Mouse (Mus musculus) stomach, embryonic 16.5 days (tissue): ENCODE results near the gene Map4k3. TPM values are rescaled to one million over a fixed set of nuclear protein-coding genes. Genes with fewer than 3 reads are reported as not detected.

ENCODE experiments used
- ATAC-seq: fragments of 200-750 bp; cut with Nextera tagmentation; 2 replicates; pipeline ENCODE4 v1.8.0; 2017; ENCODE audit warnings: moderate number of reproducible peaks, moderate TSS enrichment; ENCODE audit not compliant: insufficient read depth, low FRiP score
- H3K27ac ChIP-seq: fragments of 300-500 bp; sonication (generic); 2 replicates; pipeline ENCODE4 v1.5.1; 2014; ENCODE audit warnings: low read length
- H3K27me3 ChIP-seq: fragments of 300-500 bp; sonication (generic); 2 replicates; pipeline ENCODE4 v1.6.1; 2014; ENCODE audit warnings: low read length, control low read depth, mixed read lengths; ENCODE audit not compliant: control insufficient read depth, insufficient read depth
- H3K36me3 ChIP-seq: fragments of 300-500 bp; sonication (generic); 2 replicates; pipeline ENCODE4 v1.6.1; 2014; ENCODE audit warnings: low read length; ENCODE audit not compliant: control insufficient read depth, insufficient read depth
- H3K4me1 ChIP-seq: fragments of 300-500 bp; sonication (generic); 2 replicates; pipeline ENCODE4 v1.6.1; 2014; ENCODE audit warnings: low read length, control low read depth, mixed read lengths; ENCODE audit not compliant: control insufficient read depth, insufficient read depth
- H3K4me2 ChIP-seq: fragments of 300-500 bp; sonication (generic); 2 replicates; pipeline ENCODE4 v1.6.1; 2014; ENCODE audit warnings: low read depth, low read length, mixed read lengths
- H3K4me3 ChIP-seq: fragments of 300-500 bp; sonication (generic); replicated peaks from 2 replicates; pipeline ENCODE4 v1.5.1; 2014; ENCODE audit warnings: mild to moderate bottlenecking, low read length
- H3K9ac ChIP-seq: fragments of 300-500 bp; sonication (generic); 2 replicates; pipeline ENCODE4 v1.6.1; 2014; ENCODE audit warnings: low read length
- H3K9me3 ChIP-seq: fragments of 300-500 bp; sonication (generic); replicated peaks from 2 replicates; pipeline ENCODE4 v1.6.1; 2016; ENCODE audit warnings: low read length, control low read depth; ENCODE audit not compliant: control insufficient read depth
- WGBS: fragments of 180-500 bp; shearing (Covaris S2); extraction: QIAGEN DNeasy Blood & Tissue Kit; methylation state at CpG from one replicate; pipeline ENCODE4 v1.1.7; 2014; 5-methylcytosine and 5-hydroxymethylcytosine counted together
- polyA plus RNA-seq: library from polyadenylated mRNA; unstranded; fragments of >200 nt; fragmentation: Nextera tagmentation; extraction: Ambion mirVana; gene quantifications from 2 replicates; pipeline ENCODE4 v1.2.1, GENCODE M21; 2015

The Map4k3 gene
- polyA plus RNA-seq, 1 experiment from 2014 or later, result 20.0 TPM

DNA sequence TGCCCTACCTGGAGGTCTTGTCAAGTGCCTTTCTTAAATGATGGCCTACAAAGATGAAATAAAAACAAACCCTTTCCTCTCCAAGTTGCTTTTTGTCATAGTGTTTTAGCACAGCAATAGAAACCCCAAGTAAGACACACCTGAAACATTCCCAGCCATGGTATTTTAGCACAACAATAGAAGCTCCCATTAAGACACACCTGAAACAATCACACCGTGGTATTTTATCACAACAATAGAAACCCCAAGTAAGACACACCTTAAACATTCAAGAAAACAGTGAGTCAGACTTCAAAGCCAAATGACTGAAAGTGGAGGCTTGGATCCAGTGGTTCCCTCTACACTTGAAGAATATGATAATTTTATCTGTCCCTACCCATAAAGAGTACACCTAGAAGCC lies 92.5 kb downstream of the Map4k3 start:
- no peaks in the 10 kb centered on the region for H3K4me1 ChIP-seq
- no peak overlapping the region for H3K27ac ChIP-seq
- peaks cover 23% of the 10 kb centered on the region for H3K36me3 ChIP-seq
- ATAC-seq, result no peak
- H3K9ac ChIP-seq, result no peak overlapping the region
- H3K9me3 ChIP-seq, result no peaks in the 10 kb centered on the region
- H3K4me3 ChIP-seq, result no peak overlapping the region
- 66% methylated on average over 1 of the region's 1 CpGs for WGBS
- no peak overlapping the region for H3K4me2 ChIP-seq
- no peaks in the 10 kb centered on the region for H3K27me3 ChIP-seq

DNA sequence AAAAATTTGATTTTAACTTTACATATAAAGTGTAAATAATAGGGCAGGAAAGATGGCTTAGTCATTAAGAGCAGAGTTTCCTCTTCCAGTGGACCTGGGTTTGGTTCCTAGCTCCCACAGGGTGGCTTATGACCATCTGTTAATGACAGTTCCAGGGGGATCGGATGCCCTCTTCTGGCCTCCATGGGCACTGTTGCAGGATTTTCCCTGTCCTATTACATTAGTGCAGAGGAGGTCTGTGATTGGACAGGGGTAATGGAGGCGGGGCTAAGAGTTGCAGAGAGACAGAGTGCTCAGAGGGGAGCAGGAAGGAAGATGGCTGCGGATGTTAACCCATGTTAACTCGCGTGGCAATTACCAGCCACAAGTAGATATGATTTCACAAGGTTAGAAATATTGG lies 95.4 kb downstream of the Map4k3 start:
- Histone ChIP-seq H3K36me3 (peaks cover 19% of the 10 kb centered on the region), H3K9me3 (no peaks in the 10 kb centered on the region), H3K4me1 (no peaks in the 10 kb centered on the region), H3K4me3 (no peak overlapping the region), H3K9ac (no peak overlapping the region), H3K27ac (no peak overlapping the region), H3K27me3 (no peaks in the 10 kb centered on the region), H3K4me2 (no peak overlapping the region)
- WGBS, result 96% methylated on average over 5 of the region's 5 CpGs
- ATAC-seq, result no peak

DNA sequence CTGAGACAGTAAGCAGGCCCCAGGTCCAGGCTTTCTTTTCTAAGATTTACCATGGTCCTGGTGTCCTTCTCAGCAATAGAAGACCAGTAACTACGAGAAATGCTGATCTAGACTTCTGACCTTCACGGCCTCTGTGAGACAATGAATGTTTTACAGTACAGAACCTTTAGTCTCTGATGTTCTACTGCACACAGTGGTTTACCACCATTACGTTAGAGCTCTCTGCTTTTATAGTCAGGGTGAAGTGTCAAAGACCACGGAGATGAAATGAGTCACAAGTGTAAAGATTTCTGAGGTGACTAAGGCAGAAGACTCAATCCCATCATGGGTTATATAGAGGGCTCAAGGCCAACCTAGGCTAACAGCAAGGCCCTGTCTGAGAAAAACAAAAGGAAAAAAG lies 95.9 kb downstream of the Map4k3 start:
- H3K4me3 ChIP-seq, result no peak overlapping the region
- no peak for ATAC-seq
- H3K4me2 ChIP-seq, result no peak overlapping the region
- H3K36me3 ChIP-seq, result peaks cover 19% of the 10 kb centered on the region
- H3K4me1 ChIP-seq, result no peaks in the 10 kb centered on the region
- 96% methylated on average over 4 of the region's 4 CpGs for WGBS
- H3K27me3 ChIP-seq, result no peaks in the 10 kb centered on the region
- H3K9me3 ChIP-seq, result no peaks in the 10 kb centered on the region
- no peak overlapping the region for H3K9ac ChIP-seq
- no peak overlapping the region for H3K27ac ChIP-seq

GRCm38 (mm10) chr17:80631028-80631427 lies 97.3 kb downstream of the Map4k3 start:
- Histone ChIP-seq H3K4me2 (no peak overlapping the region), H3K36me3 (peaks cover 19% of the 10 kb centered on the region), H3K9me3 (no peaks in the 10 kb centered on the region), H3K4me1 (no peaks in the 10 kb centered on the region), H3K9ac (no peak overlapping the region), H3K27ac (no peak overlapping the region), H3K4me3 (no peak overlapping the region), H3K27me3 (no peaks in the 10 kb centered on the region)
- peak; percentile 56; the same call in 1 of the 2 replicates for ATAC-seq
- WGBS, result 88% methylated on average over 3 of the region's 3 CpGs

GRCm38 (mm10) chr17:80624979-80625378 lies 103.3 kb downstream of the Map4k3 start:
- Histone ChIP-seq H3K4me1 (no peaks in the 10 kb centered on the region), H3K4me2 (no peak overlapping the region), H3K4me3 (no peak overlapping the region), H3K36me3 (no peaks in the 10 kb centered on the region), H3K9ac (no peak overlapping the region), H3K9me3 (no peaks in the 10 kb centered on the region), H3K27me3 (no peaks in the 10 kb centered on the region), H3K27ac (no peak overlapping the region)
- no peak for ATAC-seq

DNA sequence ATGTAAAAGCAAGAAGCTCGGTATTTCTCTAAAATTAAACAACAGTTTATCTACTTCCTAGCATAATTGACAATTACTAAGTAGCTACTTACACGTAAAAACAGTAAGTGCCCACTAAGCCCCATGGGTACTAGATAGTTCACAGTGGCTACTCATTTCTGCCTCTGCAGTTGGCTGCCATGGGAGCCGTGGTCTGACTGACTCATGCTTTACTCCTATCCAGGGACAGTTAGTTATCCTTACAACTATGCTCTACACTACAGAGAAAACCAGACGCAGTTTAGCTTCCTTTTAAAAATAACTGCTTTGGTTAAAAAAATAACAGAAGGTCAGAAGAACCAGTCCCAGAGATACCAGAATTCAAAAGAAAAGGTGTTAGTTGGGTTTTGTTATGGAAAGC lies 106.6 kb downstream of the Map4k3 start:
- 85% methylated on average over 4 of the region's 4 CpGs for WGBS
- no peaks in the 10 kb centered on the region for H3K27me3 ChIP-seq
- H3K4me3 ChIP-seq, result no peak overlapping the region
- H3K9ac ChIP-seq, result no peak overlapping the region
- H3K4me1 ChIP-seq, result no peaks in the 10 kb centered on the region
- no peak for ATAC-seq
- no peaks in the 10 kb centered on the region for H3K36me3 ChIP-seq
- no peak overlapping the region for H3K4me2 ChIP-seq
- H3K27ac ChIP-seq, result no peak overlapping the region
- H3K9me3 ChIP-seq, result no peaks in the 10 kb centered on the region

GRCm38 (mm10) chr17:80620786-80621423 lies 107.4 kb downstream of the Map4k3 start:
- H3K9ac ChIP-seq, result no peak overlapping the region
- H3K4me3 ChIP-seq, result no peak overlapping the region
- no peaks in the 10 kb centered on the region for H3K36me3 ChIP-seq
- H3K9me3 ChIP-seq, result no peaks in the 10 kb centered on the region
- no peaks in the 10 kb centered on the region for H3K27me3 ChIP-seq
- ATAC-seq, result peak; percentile 56
- 53% methylated on average over 5 of the region's 5 CpGs for WGBS
- no peak overlapping the region for H3K27ac ChIP-seq
- no peak overlapping the region for H3K4me2 ChIP-seq
- H3K4me1 ChIP-seq, result no peaks in the 10 kb centered on the region

GRCm38 (mm10) chr17:80619556-80619955 lies 108.7 kb downstream of the Map4k3 start:
- Histone ChIP-seq H3K27ac (no peak overlapping the region), H3K9me3 (no peaks in the 10 kb centered on the region), H3K27me3 (no peaks in the 10 kb centered on the region), H3K36me3 (peaks cover 4% of the 10 kb centered on the region; the same call in 1 of the 2 replicates), H3K9ac (no peak overlapping the region), H3K4me3 (no peak overlapping the region), H3K4me2 (no peak overlapping the region), H3K4me1 (no peaks in the 10 kb centered on the region)
- ATAC-seq, result no peak
- 92% methylated on average over 13 of the region's 13 CpGs for WGBS

- Histone ChIP-seq H3K9ac (no peak overlapping the region), H3K36me3 (peaks cover 7% of the 10 kb centered on the region; the same call in 1 of the 2 replicates), H3K9me3 (no peaks in the 10 kb centered on the region), H3K27ac (no peak overlapping the region), H3K27me3 (no peaks in the 10 kb centered on the region), H3K4me1 (no peaks in the 10 kb centered on the region), H3K4me2 (no peak overlapping the region), H3K4me3 (no peak overlapping the region)
- WGBS, result 77% methylated on average over 5 of the region's 5 CpGs
- no peak for ATAC-seq
Observed at GRCm38 (mm10) chr17:80618890-80619289, 109.4 kb downstream of the Map4k3 start.
